Mouse (Mus musculus): Measurements from ENCODE around the gene Olfr522.

Gene Olfr522

GRCm38 (mm10) chr7:140164664-140165063, at the start of gene Olfr522:
TSS of gene Olfr522 (minus strand) at chr7:140164764.
- DNase-seq, result no peak

DNA sequence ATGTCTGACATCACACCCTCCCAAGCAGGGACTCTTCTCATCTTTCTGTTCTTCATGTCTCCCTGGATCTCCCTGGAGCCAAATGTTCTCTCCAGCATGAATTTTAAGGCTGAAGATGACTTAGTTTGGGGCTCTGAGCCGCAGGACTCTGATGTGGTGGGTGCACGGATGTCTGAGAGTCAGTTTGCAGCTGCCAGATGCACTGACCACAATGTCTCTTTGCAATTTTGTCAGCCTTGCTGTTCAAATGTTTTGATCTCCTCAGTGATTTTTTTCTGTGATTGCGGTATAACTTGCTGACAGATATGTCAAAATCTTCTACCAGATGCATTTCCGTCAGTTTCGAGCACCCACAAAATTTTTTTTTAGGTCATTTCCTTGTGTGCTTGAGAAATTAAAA, 49.3 kb upstream of the Olfr522 start:
- no peak for DNase-seq

DNA sequence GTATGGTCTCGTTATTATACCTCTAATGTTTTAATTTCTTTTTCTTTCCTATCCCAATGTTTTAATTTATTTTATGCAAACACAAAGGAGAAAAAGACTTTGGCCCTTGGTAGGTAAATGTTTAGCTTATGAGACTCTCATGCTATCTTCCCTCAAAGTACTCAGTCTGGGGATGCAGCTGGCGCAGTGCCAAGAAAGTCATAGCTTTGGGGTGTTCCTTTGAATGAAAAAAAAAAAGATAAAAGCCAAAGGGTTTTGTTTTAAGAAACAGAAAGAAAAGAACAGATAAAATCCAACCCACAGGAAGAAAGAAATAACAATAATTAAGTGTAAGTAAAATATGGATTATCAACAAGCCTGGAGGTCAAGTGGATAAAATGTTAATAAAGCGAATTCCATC, 44.1 kb upstream of the Olfr522 start:
- DNase-seq, result no peak

DNA sequence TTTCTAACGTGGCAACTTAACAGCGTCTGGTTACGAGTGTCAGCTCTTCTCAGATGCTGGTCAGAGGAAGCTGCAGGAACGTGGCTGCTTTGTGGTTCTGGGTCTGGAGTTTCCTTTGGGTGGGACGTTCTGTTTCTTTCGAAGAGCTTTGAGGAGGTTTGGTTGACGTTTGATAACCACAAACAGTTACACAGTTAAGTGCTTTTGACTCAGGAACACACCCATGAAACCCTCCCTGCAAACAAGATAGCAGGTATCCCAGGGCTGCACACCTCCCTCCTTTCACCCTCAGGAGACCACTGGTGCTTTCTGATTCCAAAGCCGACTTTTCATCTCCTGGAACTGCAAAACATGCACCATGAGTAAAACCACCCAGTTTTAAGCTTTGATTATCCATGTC, 43.6 kb upstream of the Olfr522 start:
- DNase-seq, result no peak

DNA sequence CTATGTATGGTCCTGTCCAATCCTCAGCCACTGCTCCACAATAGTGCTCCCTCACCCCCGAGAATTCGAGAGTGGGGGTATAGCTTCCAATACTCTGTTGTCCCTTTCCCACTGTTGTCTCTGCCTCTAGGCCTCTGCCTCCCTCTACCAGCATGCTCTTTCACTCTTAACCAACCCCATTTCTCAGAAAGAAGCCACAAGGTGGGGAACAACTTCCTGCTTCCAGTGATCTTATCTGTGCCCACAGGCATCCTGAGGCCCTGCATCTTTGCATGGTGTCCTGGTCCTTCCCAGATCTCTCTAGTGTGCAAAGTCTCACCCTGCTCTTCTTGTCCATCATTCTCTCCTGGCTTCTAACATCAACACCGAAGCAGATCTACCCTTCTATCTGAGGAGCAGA, 42.3 kb upstream of the Olfr522 start:
- DNase-seq, result no peak

DNA sequence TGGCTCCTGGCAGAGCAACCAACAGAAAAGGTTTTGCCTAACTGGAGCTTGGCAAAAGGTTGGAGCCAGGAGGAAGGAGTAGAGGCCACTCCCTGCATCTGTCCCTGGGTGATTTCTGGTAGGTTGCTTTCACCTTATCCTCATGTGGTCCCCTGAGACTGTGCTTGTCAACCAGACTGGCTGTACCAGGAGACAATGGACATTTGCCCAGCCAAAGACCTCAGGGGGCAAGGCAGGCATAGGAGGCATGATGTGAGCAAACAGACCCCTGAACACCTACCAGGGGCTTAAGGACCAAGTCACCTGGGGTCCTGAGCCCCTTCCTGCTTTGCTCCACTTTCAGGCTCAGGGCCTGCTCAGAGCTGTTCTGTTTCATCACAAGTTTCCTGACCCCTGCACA, 41.3 kb upstream of the Olfr522 start, which contains the start of gene Olfr524:
TSS of gene Olfr524 (minus strand) at position 101 of the 400 bp plus-strand sequence.
- DNase-seq, result no peak

DNA sequence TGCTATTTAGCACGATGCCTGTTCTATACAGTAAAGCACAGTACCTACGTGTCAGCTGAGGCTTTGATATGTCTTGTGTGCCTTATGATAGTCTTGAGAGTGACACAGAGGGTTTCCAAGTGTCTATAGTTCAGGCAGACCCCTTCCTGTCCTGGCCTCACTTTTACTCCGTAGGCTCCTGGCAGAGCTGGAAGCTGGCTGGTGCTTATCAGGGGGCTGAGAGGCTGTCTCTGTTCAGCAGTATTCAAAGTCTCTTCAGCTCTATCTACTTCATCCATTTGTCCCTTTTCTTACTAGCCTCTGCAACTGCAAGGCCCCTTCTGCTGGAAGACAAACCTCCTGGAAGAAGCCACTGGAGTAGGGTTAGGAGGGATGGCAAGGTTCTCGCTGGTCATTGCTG, 36.5 kb upstream of the Olfr522 start:
- DNase-seq, result no peak

DNA sequence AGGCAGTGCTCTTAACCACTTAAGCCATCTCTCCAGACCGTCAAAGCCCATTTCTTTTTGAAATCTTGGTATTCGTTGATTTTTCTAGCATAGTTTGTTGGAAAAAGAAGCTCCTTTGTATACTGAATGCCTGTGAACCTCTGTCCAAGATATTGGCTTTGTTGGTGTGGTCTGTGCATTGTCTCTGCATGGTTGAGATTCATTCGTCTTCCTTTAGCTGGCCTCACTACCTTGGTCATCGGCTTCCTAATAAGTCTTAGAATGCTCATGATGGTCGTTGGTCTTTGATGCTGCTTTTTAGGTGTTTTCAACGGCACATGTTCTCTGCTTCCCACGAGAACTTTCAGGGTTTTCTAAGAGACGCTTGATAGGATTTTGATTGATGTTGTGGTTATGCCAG, 31.4 kb upstream of the Olfr522 start:
- DNase-seq, result no peak

GRCm38 (mm10) chr7:140194031-140194430, 29.5 kb upstream of the Olfr522 start:
- DNase-seq, result no peak

- no peak for DNase-seq
These were observed 28.3 kb upstream of the Olfr522 start for GRCm38 (mm10) chr7:140192851-140193250.

- DNase-seq, result no peak
These were observed 27.9 kb upstream of the Olfr522 start for GRCm38 (mm10) chr7:140192445-140192844.

GRCm38 (mm10) chr7:140190435-140190834, 25.9 kb upstream of the Olfr522 start:
- DNase-seq, result no peak

- DNase-seq, result no peak
These were observed 24.1 kb upstream of the Olfr522 start for GRCm38 (mm10) chr7:140188391-140189328.

- no peak for DNase-seq
These were observed 23.3 kb upstream of the Olfr522 start for GRCm38 (mm10) chr7:140187721-140188390.

DNA sequence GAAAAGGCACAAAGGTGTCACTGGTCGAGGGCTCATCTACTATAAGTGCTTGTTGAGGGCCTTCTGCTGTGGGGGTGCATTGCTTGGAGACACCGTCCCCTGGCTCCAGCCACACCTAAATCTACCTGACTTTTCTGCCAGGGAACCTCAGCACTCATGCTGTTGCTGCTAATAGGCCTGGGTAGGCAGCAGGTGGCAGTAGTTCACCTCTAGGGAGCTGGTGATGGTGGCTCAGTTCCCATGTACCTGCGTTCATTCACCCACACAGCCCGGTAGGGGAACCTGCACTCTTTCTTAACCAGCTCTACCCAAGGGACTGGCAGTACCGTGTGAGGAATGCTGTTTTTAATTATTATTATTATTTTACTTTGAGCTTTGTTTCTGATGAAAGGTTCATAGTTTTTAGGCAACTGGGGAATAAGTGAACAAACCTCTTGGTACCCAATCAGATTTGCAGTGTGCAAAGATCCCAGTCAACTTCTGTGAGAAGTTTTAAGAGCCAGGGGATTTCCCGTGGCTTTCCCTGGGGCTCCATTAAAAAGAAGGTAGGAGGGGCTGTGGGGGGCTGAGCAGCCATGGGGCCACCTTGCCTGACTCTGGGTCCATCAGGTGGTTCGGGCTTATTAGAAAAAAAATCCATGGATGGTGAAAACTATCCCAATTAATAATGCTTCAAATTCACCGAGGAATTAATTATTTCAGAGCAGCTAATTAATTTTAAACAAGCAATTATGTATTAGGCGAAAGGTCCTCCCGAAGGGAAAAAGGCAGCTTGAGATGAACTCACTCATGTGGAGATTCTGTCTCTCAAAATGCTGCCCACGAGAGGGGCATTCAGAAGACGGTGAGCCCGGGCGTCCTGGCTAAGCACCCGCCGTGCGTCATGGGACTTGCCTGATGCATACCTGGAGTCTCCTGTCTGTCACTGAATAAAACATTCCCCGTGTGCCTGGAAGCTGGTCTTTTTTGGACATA, 22.4 kb upstream of the Olfr522 start:
- DNase-seq, result no peak

DNA sequence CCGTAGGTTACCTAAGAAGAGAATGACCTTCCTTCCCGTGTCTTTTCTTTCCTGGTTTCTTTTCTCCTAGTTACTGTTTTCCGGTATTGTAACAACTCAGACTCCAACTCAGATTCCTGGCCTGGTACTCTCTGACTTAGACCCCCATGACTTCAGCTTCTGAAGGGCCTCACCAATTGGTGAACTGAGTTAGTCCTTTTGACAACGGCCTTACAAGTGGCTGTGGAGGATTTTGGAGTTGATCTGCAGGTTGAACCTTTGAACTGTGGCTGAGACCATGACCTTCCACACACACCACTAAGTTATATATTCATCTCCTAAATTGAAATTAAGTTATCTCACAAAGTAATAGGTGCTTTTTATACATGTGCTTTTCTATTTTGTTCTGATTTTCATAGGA, 19.6 kb upstream of the Olfr522 start:
- DNase-seq, result no peak

- no peak for DNase-seq
These were observed 16.1 kb upstream of the Olfr522 start for GRCm38 (mm10) chr7:140180692-140181091.

DNA sequence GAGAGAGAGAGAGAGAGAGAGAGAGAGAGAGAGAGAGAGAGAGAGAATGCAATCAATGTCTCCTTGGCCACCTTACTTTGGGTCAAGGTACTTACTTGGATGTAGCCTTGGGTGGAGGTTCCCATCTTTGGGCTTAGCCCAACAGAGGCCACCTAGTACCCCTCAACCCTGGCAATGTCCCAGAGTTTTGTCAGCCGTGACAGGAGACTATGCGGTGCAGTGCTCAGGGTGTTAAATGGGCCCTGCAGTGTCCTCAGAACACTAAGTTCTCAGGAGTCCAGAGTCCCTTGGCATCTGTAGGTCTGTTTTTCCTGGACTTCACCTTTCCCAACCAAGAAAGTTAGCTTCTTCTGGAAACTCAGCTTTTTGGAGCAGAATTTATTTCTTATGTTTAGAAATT, 14.6 kb upstream of the Olfr522 start:
- no peak for DNase-seq

DNA sequence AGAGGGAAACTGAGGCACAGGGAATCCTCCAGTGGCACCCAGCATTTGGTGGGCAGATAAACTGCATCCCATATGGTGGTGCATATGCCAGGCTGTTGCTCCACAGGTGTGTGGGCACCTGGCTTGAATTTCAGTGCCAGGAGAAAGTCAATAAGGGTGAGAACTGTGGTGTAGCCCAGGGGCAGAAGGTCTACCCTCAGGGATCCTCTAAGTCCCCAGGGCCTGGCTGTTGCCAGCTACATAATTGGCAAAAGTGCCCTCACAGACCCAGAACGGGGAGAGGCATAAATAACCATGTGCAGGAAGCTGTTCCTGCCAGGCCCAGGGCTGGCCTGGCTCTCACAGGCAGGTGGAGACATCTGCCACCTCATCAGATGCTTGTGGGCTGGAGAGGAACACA, 8.4 kb upstream of the Olfr522 start, which contains the start of gene Olfr523:
TSS of gene Olfr523 (plus strand) at position 282 of the 400 bp plus-strand sequence.
- peak; percentile 77 for DNase-seq

DNA sequence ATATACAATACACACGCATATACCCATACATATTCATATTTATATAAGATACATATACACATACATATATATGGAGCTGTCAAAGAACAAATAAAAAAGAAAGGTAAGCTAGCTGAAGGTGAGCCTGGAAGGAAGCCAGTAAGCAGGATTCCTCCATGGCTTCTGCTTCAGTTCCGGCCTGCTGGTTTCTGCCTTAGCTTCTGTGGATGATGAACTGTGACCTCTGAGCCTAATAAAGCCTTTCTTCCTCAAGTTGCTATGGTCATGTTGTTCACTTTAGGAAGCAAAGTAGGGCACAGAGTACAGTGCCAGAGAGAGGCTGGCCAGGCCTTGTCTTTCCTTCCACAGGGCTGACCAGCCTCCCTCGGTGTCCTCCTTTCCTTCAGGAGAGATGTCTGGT, 6.3 kb upstream of the Olfr522 start:
- no peak for DNase-seq

- no peak for DNase-seq
These were observed 4.8 kb upstream of the Olfr522 start for GRCm38 (mm10) chr7:140169386-140169785.

DNA sequence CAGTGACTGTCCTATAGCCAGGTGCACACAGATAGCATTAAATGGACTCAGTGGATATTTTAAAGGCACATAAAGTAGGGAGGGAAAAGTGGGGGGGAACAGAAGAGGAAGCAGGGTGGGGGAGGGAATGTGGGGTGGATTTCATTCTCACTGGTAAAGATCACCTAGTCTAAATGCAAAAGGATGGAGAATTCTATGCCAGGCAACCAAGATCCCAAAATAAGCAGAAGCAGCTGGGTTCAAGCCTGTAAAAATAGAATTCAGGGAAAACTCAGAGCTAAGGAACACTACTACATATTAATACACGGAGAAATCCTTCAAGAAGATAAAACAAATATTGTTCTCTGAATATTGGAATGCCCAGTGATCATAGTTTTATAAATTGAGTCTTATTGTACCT, 3.4 kb upstream of the Olfr522 start:
- DNase-seq, result no peak

- no peak for DNase-seq
These were observed 4.2 kb downstream of the Olfr522 start for GRCm38 (mm10) chr7:140160363-140160762.

All from cerebellum, adult 11-12 months (tissue).